Mouse (Mus musculus): ENCODE data around the gene D030056L22Rik.

DNA sequence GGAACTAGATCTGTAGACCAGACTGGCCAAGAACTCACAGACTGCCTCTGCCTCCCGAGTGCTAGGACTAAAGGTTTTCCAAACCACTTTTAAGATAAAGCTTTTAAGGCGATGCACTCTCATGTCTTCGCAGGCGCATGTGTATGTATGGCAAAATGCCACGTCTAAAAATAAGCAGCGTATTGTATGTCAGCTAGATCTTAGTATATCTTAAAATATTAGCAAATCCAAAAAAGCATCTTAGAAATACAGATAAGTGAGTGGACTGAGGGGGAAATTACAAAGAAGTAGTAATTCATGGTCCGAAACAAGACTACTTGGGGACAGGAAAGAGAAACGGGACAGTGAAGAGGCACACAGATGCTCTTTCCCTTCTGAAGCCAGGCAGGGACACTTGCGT lies 1.4 kb upstream of the D030056L22Rik start:
- TF ChIP-seq TAL1 (conservative IDR thresholded peaks at IDR 0.05; ENCODE audit: low read depth, low read length) = no peak
- TF ChIP-seq CTCF (IDR thresholded peaks at IDR 0.05; ENCODE audit: low read depth, low read length) = no peak
- no peak for TF ChIP-seq GATA1 (IDR thresholded peaks at IDR 0.05; ENCODE audit: borderline replicate concordance, low read length)
- no peak for TF ChIP-seq GATA2 (IDR thresholded peaks at IDR 0.05; ENCODE audit: borderline replicate concordance, low read depth, low read length)
- no peak for TF ChIP-seq POLR2AphosphoS5 (IDR thresholded peaks at IDR 0.05; ENCODE audit: insufficient replicate concordance, low read depth, low read length)
